Mouse (Mus musculus): ENCODE measurements at regions not wholly inside any gene's neighbourhood (a gene's known extent, or its start where the extent isn't known, plus 50 kb on each side); places are given as distances from the start of the nearest gene placed in this dataset.

GRCm38 (mm10) chr12:27507523-27508225, 165.3 kb upstream of the Sox11 start:
- DNase-seq (ENCODE audit: low spot score in 2 of 2) = no peak

DNA sequence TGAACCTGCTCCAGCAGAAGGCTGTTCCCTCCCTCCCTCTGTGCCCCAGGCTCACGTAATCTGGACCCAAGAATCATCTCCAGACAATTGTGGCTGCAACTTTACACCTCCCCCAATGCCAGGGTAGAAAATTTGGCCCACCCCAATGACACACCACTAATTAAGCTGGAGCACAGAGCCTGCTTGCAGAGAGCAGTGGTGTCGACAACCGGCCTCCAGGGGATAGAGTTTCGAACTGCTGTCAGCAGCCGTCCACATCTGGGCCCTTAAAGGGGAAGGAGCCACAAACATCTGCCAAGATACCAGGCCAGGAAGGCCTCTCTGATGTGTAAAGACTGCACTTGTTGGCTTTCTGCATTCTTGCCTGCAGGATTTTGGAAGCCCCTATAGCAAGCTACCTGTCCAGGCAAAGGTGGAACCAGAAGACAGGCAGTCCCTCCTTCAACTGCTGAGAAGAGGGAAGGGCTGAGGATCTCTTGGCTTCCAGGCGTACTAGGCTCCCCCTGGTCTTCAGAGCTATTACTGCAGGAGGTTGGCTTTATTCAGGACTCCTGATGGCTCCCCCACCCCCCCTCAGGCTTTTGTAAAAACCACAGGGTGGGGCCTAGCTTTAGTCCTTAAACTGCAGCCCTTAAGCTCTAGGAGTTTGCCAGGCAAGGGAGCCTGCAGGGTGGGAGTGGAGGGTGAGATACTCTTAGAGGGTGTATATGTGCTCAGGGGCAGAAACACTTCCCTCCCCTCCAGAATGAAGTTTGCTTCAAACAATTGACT, 160.5 kb upstream of the Sox11 start:
- no peak for DNase-seq (ENCODE audit: low spot score in 2 of 2)

- DNase-seq (ENCODE audit: low spot score in 2 of 2) = no peak
Measured at GRCm38 (mm10) chr12:27500516-27500915, 158.1 kb upstream of the Sox11 start.

DNA sequence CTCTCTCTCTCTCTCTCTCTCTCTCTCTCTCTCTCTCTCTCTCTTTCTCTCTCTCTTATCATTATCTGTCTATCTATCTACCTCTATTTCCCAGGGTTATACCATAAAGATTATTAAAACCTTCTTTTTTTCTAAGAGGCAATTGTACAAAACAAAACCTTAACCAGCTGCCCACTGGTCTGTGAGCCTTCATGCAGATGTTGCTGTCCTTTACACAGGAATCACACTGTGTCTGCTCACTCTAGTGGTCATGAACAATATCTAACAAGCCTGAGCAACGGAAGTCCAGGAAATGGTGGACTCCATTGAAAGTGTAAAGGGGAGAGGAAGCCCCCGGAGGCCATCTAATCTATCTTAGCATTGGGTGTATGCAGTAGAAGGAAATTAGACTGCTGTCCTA, 156.9 kb upstream of the Sox11 start:
- no peak for DNase-seq (ENCODE audit: low spot score in 2 of 2)

GRCm38 (mm10) chr12:27496826-27497557, 154.6 kb upstream of the Sox11 start:
- no peak for DNase-seq (ENCODE audit: low spot score in 2 of 2)

DNA sequence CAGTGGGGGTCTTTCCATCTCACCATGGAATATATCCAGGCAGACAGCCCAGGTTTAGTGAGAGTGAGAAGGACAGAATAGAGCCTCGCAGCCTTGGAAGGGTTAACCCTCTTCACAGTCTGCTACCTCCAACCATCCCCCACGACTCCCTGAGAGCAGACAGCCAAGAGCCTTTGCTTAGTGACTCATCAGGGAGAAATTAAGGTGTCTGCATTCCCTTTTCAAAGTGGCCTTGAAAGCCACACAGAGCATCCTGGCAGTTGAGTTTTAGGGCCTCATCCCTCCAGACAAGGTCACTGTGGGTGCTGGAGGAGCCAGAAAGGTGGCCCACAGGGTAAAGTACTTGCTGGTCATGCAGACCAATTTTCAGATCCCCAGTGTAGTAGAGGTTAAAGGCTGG, 149.9 kb upstream of the Sox11 start:
- no peak for DNase-seq (ENCODE audit: low spot score in 2 of 2)

DNA sequence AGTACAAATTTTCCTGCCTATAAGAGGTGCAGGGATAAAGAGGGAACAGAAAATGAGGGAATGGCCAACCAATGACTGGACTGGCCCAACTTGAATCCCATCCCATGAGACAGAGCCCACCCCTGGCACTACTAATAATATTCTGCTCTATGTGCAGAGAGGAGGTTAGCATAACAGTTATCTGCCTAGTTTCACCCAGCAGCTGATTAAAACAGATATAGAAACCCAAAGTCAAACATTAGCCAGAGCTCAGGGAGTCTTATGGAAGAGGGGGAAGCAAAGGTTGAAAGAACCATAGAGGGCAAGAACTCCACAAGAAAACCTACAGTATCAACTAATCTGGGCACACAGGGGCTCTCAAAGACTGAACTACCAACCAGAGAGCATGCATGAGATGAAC, 138.9 kb upstream of the Sox11 start:
- DNase-seq (ENCODE audit: low spot score in 2 of 2) = no peak

DNA sequence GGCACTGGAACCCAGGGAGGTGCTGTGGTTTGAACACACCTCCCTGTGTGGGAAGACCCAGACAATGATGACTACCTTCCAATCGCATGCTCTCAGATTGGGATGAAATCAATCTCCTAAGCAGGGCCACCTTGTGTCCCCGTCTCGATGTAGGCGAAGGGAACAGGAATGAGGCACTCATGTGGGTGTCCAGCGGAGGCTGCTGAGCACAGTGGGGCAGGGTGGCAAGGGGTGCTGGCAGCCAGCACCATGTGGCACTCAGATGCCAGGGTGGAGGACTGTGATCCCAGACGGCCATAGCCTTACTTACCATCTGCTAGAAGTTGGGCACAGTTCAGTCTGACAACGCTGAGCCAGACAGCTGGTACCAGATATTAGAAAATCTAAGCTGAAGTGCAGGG, 137.2 kb upstream of the Sox11 start:
- no peak for DNase-seq (ENCODE audit: low spot score in 2 of 2)

- DNase-seq (ENCODE audit: low spot score in 2 of 2) = no peak
Measured at GRCm38 (mm10) chr12:27474631-27475030, 132.3 kb upstream of the Sox11 start.

- no peak for DNase-seq (ENCODE audit: low spot score in 2 of 2)
Measured at GRCm38 (mm10) chr12:27471557-27471956, 129.2 kb upstream of the Sox11 start.

DNA sequence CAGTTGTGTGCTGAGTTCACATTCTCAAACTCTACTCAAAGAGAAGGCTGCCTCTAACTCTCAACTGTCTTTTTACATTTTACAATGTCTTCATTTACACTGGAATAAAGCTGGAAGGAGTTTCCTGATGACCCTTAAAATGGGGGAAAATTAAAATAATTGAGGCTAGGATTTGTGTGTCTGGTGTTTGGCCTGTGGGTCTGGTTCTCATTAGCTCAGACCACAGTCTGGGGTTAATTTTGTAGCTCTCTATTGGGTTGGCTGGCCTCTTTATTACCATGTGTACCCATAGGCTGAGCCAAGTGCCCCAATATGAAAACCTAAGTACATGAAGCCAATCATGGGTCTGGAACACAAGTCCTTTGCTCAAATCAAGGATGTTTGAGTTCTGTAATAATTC, 128.0 kb upstream of the Sox11 start:
- no peak for DNase-seq (ENCODE audit: low spot score in 2 of 2)

DNA sequence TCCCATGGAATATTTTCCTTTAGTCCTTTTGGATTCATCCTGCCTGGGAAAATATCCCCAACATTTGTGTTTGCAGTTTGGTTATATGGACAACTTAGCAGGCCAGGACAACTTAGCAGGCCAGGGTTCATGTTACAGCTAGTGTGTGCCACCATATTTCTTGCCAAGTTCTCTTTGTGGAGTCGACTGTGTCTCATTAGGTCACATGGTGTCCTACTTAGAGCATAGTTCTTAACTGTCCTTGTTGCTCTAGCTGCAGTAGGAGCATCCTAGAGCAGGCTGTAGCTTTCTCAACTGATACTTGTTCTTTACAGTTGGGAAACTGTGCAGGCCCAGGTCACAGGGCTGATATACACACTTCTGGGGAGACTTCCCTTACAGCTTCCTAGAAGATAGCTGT, 126.4 kb upstream of the Sox11 start:
- no peak for DNase-seq (ENCODE audit: low spot score in 2 of 2)

GRCm38 (mm10) chr12:27468141-27468540, 125.8 kb upstream of the Sox11 start:
- no peak for DNase-seq (ENCODE audit: low spot score in 2 of 2)

- DNase-seq (ENCODE audit: low spot score in 2 of 2) = no peak
Measured at GRCm38 (mm10) chr12:27465499-27466150, 123.3 kb upstream of the Sox11 start.

GRCm38 (mm10) chr12:27458674-27459073, 116.3 kb upstream of the Sox11 start:
- DNase-seq (ENCODE audit: low spot score in 2 of 2) = no peak

GRCm38 (mm10) chr12:27437661-27438345, 95.4 kb upstream of the Sox11 start:
- DNase-seq (ENCODE audit: low spot score in 2 of 2) = no peak

GRCm38 (mm10) chr12:27431338-27431737, 89.0 kb upstream of the Sox11 start:
- DNase-seq (ENCODE audit: low spot score in 2 of 2) = no peak

DNA sequence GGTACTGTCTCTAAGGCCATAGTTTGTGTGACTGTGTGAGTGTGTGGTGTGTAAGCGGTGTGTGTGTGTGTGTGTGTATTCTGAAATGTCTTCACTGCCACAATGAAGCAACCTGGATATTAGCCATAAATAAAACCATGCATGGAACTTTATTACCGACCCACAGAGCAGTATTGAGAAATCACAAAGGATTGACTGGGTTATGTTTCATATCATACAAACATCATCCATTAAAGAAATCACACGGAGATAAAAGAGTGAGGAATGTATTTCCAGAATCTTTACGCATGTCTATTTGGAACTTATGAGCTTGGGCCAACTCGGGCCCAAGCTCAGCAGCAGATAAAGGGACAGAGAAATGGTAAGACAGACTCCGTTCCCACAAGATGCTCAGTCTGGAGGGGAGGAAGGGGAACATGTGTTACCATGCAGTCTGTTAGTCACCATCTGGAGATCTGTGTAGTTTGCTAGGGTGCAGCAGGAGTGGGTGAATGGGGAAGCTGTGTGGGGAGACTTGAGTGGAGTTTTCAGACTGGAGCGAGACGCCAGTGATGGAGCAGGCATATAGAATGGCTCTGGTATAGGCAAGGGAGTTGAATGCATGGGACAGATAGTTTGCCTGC, 75.1 kb upstream of the Sox11 start:
- no peak for DNase-seq (ENCODE audit: low spot score in 2 of 2)

GRCm38 (mm10) chr12:27410555-27410954, 68.2 kb upstream of the Sox11 start:
- no peak for DNase-seq (ENCODE audit: low spot score in 2 of 2)

DNA sequence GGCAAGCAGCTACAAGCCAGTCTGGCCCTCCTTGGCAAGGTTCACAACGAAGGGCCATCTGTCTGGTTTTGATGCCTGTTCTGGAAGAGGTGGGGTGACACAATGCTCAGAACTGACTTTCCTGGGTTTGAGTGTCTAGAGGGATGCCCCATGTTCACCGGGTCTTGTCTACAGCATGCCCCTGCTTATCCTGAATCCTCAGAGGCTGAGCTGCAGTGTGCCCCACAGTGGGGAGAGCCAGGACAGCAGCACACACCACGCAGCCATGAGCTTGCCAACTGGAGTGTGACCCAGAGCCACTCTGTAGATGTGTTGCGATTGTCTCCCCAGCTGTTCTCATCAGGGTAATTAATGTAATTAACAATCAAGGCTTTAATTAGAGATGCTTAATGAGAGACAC, 66.1 kb upstream of the Sox11 start:
- no peak for DNase-seq (ENCODE audit: low spot score in 2 of 2)

- DNase-seq (ENCODE audit: low spot score in 2 of 2) = no peak
Measured at GRCm38 (mm10) chr12:27399392-27399791, 57.0 kb upstream of the Sox11 start.
